Mouse (Mus musculus) liver, embryonic 11.5 days (tissue): ENCODE data around the gene Lpar6. TPM values are rescaled to one million over a fixed set of nuclear protein-coding genes. Genes with fewer than 3 reads are reported as not detected.

Experiments
- ATAC-seq: fragments of 200-750 bp; cut with Nextera tagmentation; replicated peaks from 2 replicates; pipeline ENCODE4 v1.8.0; 2017; ENCODE audit warnings: moderate number of reproducible peaks, mild to moderate bottlenecking, moderate TSS enrichment, moderate library complexity; ENCODE audit not compliant: low FRiP score
- DNase-seq: peaks from one replicate; pipeline ENCODE4 v3.0.0-alpha.2; 2017; ENCODE audit warnings: low spot score
- H3K27ac ChIP-seq: fragments of 300-500 bp; sonication (generic); 2 replicates; pipeline ENCODE4 v1.5.1; 2014; ENCODE audit warnings: mild to moderate bottlenecking, low read depth, low read length, control low read depth
- H3K27me3 ChIP-seq: fragments of 300-500 bp; sonication (generic); replicated peaks from 2 replicates; pipeline ENCODE4 v1.6.1; 2014; ENCODE audit warnings: low read length, mixed read lengths; ENCODE audit not compliant: control insufficient read depth, insufficient read depth
- H3K36me3 ChIP-seq: fragments of 300-500 bp; sonication (generic); 2 replicates; pipeline ENCODE4 v1.6.1; 2014; ENCODE audit warnings: mild to moderate bottlenecking, low read length, moderate library complexity, mixed read lengths; ENCODE audit not compliant: control insufficient read depth, insufficient read depth
- H3K4me1 ChIP-seq: fragments of 300-500 bp; sonication (generic); replicated peaks from 2 replicates; pipeline ENCODE4 v1.6.1; 2014; ENCODE audit warnings: low read length, mixed read lengths; ENCODE audit not compliant: control insufficient read depth, insufficient read depth
- H3K4me2 ChIP-seq: fragments of 300-500 bp; sonication (generic); 2 replicates; pipeline ENCODE4 v1.6.1; 2014; ENCODE audit warnings: mild to moderate bottlenecking, control low read depth, moderate library complexity
- H3K4me3 ChIP-seq: fragments of 300-500 bp; sonication (generic); 2 replicates; pipeline ENCODE4 v1.5.1; 2014; ENCODE audit warnings: low read depth, low read length, control low read depth
- H3K9ac ChIP-seq: fragments of 300-500 bp; sonication (generic); 2 replicates; pipeline ENCODE4 v1.6.1; 2014; ENCODE audit warnings: low read depth, low read length, control low read depth
- H3K9me3 ChIP-seq: fragments of 300-500 bp; sonication (generic); 2 replicates; pipeline ENCODE4 v1.6.1; 2016; ENCODE audit warnings: low read length, inconsistent platforms, mixed read lengths; ENCODE audit not compliant: control insufficient read depth
- WGBS: fragments of 180-500 bp; shearing (Covaris S2); extraction: QIAGEN DNeasy Blood & Tissue Kit; methylation state at CpG from one replicate; pipeline ENCODE4 v1.1.7; 2014; 5-methylcytosine and 5-hydroxymethylcytosine counted together
- microRNA counts: library from miRNA; unstranded; fragments of <30 nt; microRNA quantifications from one replicate; lab custom pipeline; 2015
- microRNA-seq: library from miRNA; unstranded; fragments of <30 nt; microRNA quantifications from one replicate; pipeline ENCODE4, GENCODE M21; 2017; ENCODE audit warnings: borderline number of aligned reads
- polyA plus RNA-seq: library from polyadenylated mRNA; unstranded; fragments of >200 nt; fragmentation: Nextera tagmentation; extraction: Ambion mirVana; gene quantifications from 2 replicates; pipeline ENCODE4 v1.2.1, GENCODE M21; 2014

Lpar6 gene
- polyA plus RNA-seq, 1 experiment from 2014 or later = 9.3 TPM

DNA sequence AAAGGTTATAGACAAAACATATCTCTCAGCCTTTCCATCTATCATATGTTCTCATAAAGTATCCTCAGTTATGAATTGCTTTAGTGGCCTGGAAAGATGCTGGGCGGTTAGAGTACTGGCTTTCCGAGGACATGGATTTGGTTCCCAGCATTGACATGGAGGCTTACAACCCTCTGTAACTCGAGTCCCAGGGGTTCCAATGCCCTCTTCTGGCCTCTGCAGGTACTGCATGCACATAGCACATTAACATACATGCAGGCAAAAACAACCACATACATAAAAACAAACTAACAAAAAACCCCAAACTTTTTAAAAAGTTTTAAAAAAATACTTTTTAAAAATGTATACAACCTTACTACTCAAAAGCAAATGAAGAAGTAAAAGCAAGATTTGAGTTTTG, 28.5 kb downstream of the Lpar6 start:
- H3K27me3 ChIP-seq = no peaks in the 10 kb centered on the region
- no peak overlapping the region for H3K4me2 ChIP-seq
- DNase-seq (no peak), ATAC-seq (no peak)
- 75% methylated on average over 3 of the region's 3 CpGs for WGBS
- no peaks in the 10 kb centered on the region for H3K4me1 ChIP-seq
- H3K9ac ChIP-seq = no peak overlapping the region
- H3K9me3 ChIP-seq = no peaks in the 10 kb centered on the region
- H3K36me3 ChIP-seq = peaks cover 3% of the 10 kb centered on the region; the same call in 1 of the 2 replicates
- no peak overlapping the region for H3K27ac ChIP-seq
- H3K4me3 ChIP-seq = no peak overlapping the region

DNA sequence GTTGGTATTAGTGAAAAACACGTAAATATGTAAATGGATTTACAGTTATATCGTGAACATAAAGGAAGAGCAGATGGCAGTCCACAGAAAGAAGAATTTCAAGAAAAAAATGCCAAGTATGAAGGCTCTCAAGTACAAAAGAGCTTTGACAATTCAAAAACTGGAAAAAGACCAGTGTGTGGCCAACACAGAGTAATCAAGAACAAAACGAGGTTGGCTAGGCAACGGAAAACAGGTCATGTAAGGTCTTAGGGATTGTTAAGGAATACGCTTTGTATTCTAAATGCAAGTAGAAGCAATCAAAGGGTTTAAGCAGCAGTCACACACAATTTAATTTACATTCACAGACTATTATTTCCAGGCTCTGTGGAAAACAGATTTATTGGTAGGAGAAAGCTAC, 34.1 kb downstream of the Lpar6 start:
- no peak overlapping the region for H3K9ac ChIP-seq
- no peaks in the 10 kb centered on the region for H3K27me3 ChIP-seq
- H3K4me2 ChIP-seq = no peak overlapping the region
- no peaks in the 10 kb centered on the region for H3K4me1 ChIP-seq
- DNase-seq (no peak), ATAC-seq (no peak)
- 88% methylated on average over 5 of the region's 5 CpGs for WGBS
- H3K27ac ChIP-seq = no peak overlapping the region
- H3K36me3 ChIP-seq = no peaks in the 10 kb centered on the region
- no peaks in the 10 kb centered on the region for H3K9me3 ChIP-seq
- no peak overlapping the region for H3K4me3 ChIP-seq

DNA sequence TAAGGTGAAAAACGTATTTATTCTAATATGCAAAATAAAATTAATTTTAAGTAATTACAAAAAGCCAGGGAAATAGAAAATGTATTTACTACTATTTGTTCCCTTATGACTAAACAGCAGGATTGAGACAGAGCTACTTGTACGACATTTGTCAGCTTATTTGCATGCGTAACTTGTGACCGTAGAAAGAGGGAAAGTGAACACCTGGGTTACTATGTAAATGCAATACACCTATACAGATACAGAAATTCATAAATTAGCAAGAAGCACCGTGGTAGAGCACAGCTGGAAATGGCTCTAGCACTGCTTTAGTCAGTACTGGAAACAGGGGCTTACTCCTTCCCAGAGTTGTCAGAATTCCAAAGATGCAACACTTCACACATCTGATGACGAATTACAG, 41.4 kb downstream of the Lpar6 start:
- no peak overlapping the region for H3K27ac ChIP-seq
- H3K27me3 ChIP-seq = no peaks in the 10 kb centered on the region
- H3K4me2 ChIP-seq = no peak overlapping the region
- 84% methylated on average over 6 of the region's 6 CpGs for WGBS
- no peak overlapping the region for H3K4me3 ChIP-seq
- no peak overlapping the region for H3K9ac ChIP-seq
- DNase-seq (no peak), ATAC-seq (no peak)
- no peaks in the 10 kb centered on the region for H3K36me3 ChIP-seq
- H3K4me1 ChIP-seq = no peaks in the 10 kb centered on the region
- H3K9me3 ChIP-seq = no peaks in the 10 kb centered on the region

DNA sequence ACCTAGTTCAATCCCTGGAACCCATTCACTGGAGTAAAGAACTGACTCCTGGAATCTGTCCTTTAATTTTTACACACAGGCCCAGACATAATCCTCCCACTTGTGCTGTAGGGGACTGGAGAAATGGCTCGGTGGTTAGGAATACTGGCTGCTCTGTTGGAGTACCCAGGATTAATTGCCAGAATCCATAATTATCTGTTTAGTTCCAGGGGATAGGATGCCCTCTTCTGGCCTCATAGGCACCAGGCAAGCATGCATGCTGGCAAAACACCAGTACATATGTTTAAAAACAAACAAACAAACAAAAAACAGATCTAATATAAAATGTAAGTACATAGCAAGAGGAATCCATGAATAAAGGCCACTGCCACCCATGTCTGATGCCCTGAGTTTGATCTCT, 43.3 kb downstream of the Lpar6 start:
- ATAC-seq (no peak), DNase-seq (no peak)
- no peak overlapping the region for H3K9ac ChIP-seq
- H3K27me3 ChIP-seq = no peaks in the 10 kb centered on the region
- 45% methylated on average over 1 of the region's 1 CpGs for WGBS
- H3K4me2 ChIP-seq = no peak overlapping the region
- H3K4me1 ChIP-seq = no peaks in the 10 kb centered on the region
- no peaks in the 10 kb centered on the region for H3K9me3 ChIP-seq
- no peaks in the 10 kb centered on the region for H3K36me3 ChIP-seq
- no peak overlapping the region for H3K27ac ChIP-seq
- H3K4me3 ChIP-seq = no peak overlapping the region

DNA sequence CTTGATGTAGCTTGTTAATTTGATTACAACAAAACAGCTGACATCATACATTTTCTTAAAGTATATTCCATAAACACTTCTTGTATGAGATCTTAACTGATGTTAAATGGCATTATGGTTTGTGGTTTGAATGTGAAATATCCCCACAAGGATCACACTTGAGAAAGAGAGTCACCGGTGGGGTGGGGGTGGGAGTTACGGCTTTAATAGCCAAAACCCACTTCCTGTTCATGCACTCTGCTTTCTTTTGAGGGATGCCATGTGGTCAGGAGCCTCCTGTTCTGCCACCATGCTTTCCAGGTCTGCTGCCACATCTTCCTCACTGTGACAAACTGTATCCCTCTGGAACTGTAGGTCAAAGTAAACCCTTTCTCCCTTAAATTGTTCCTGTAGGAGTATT, 52.2 kb downstream of the Lpar6 start:
- Histone ChIP-seq H3K9ac (no peak overlapping the region), H3K4me2 (no peak overlapping the region), H3K36me3 (no peaks in the 10 kb centered on the region), H3K4me1 (no peaks in the 10 kb centered on the region), H3K9me3 (no peaks in the 10 kb centered on the region), H3K27ac (no peak overlapping the region), H3K27me3 (no peaks in the 10 kb centered on the region), H3K4me3 (no peak overlapping the region)
- no peak for DNase-seq
- no peak for ATAC-seq
- 68% methylated on average over 2 of the region's 2 CpGs for WGBS

DNA sequence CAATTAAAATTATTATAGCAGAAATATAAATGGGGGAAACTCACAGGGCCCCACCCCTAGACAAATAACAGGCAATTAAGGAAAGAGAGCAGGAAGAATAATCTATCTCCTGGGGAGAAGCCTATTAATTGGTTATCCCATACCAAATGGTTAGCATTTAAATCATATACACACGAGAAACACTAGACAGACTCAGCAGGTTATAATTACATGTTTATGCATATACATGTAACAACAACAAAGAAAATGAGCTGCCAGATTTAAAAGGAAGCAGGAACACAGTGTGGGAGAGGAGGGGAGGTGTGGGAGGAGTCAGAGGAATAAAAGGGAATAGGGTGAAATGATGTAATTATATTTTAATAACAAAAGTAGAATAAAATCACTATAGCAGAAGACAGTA, 54.7 kb downstream of the Lpar6 start:
- Histone ChIP-seq H3K4me3 (no peak overlapping the region), H3K9me3 (no peaks in the 10 kb centered on the region), H3K4me1 (no peaks in the 10 kb centered on the region), H3K4me2 (no peak overlapping the region), H3K9ac (no peak overlapping the region), H3K27me3 (no peaks in the 10 kb centered on the region), H3K27ac (no peak overlapping the region), H3K36me3 (no peaks in the 10 kb centered on the region)
- 75% methylated on average over 1 of the region's 1 CpGs for WGBS
- no peak for ATAC-seq
- no peak for DNase-seq

MicroRNAs encoded within 50 kb of the gene (microRNA counts, 519-probe panel; counts per million panel counts)
- not detected for microRNA mmu-miR-687 (lab: Ali Mortazavi, UCI)

Small RNA genes within 50 kb of the gene (microRNA-seq; reads per million reads assigned to microRNA genes)
- gene Mir687 = not detected

Other genes with a start within 250 kb of the Lpar6 start
- 0.18 and 0.49 TPM in 2 replicates for gene Cysltr2, start 188.8 kb upstream of the Lpar6 start, polyA plus RNA-seq
- 56.3 and 56.9 TPM in 2 replicates for gene Rcbtb2, start 114.9 kb upstream of the Lpar6 start, polyA plus RNA-seq
- 22.3 and 25.1 TPM in 2 replicates for gene Rb1, start 87.9 kb downstream of the Lpar6 start, polyA plus RNA-seq
- 516 and 518 TPM in 2 replicates for gene Itm2b, start 147.4 kb downstream of the Lpar6 start, polyA plus RNA-seq